Mouse (Mus musculus) stomach, postnatal 0 days (tissue): Measurements from ENCODE around the gene Tbkbp1. TPM values are rescaled to one million over a fixed set of nuclear protein-coding genes. Genes with fewer than 3 reads are reported as not detected.
A peak's percentile ranks its signal among the peaks of the same experiment; 100 is the strongest.

Source experiments
- ATAC-seq: fragments of 200-750 bp; cut with Nextera tagmentation; 2 replicates; pipeline ENCODE4 v1.8.0; 2017; ENCODE audit not compliant: low FRiP score, low TSS enrichment
- DNase-seq: peaks from one replicate; pipeline ENCODE4 v3.0.0-alpha.2; 2016; ENCODE audit warnings: low spot score
- H3K27ac ChIP-seq: fragments of 300-500 bp; sonication (generic); replicated peaks from 2 replicates; pipeline ENCODE4 v1.5.1; 2014; ENCODE audit warnings: mild to moderate bottlenecking, control low read depth
- H3K27me3 ChIP-seq: fragments of 300-500 bp; sonication (generic); 2 replicates; pipeline ENCODE4 v1.6.1; 2014; ENCODE audit warnings: low read length; ENCODE audit not compliant: control insufficient read depth, insufficient read depth
- H3K36me3 ChIP-seq: fragments of 300-500 bp; sonication (generic); 2 replicates; pipeline ENCODE4 v1.6.1; 2014; ENCODE audit warnings: low read length, mixed read lengths; ENCODE audit not compliant: control insufficient read depth, insufficient read depth
- H3K4me1 ChIP-seq: fragments of 300-500 bp; sonication (generic); replicated peaks from 2 replicates; pipeline ENCODE4 v1.6.1; 2014; ENCODE audit warnings: antibody characterized with exemption; ENCODE audit not compliant: control insufficient read depth, insufficient read depth
- H3K4me2 ChIP-seq: fragments of 300-500 bp; sonication (generic); replicated peaks from 2 replicates; pipeline ENCODE4 v1.6.1; 2014; ENCODE audit warnings: low read depth, mild to moderate bottlenecking, control low read depth, moderate library complexity
- H3K4me3 ChIP-seq: fragments of 300-500 bp; sonication (generic); 2 replicates; pipeline ENCODE4 v1.5.1; 2014; ENCODE audit warnings: low read depth, low read length, control low read depth
- H3K9ac ChIP-seq: fragments of 300-500 bp; sonication (generic); 2 replicates; pipeline ENCODE4 v1.6.1; 2014; ENCODE audit warnings: mild to moderate bottlenecking, low read length, control low read depth, mixed read lengths
- H3K9me3 ChIP-seq: fragments of 300-500 bp; sonication (generic); 2 replicates; pipeline ENCODE4 v1.6.1; 2016; ENCODE audit warnings: low read length; ENCODE audit not compliant: control insufficient read depth
- CTCF ChIP-seq: IDR thresholded peaks from 2 replicates; pipeline ENCODE4 v1.5.1; 2016; ENCODE audit warnings: antibody characterized with exemption, low read depth, mild to moderate bottlenecking, moderate library complexity
- EP300 ChIP-seq: optimal IDR thresholded peaks from 2 replicates; pipeline ENCODE3; 2016; ENCODE audit warnings: antibody characterized with exemption
- WGBS: fragments of 180-500 bp; shearing (Covaris S2); extraction: QIAGEN DNeasy Blood & Tissue Kit; methylation state at CpG from one replicate; pipeline ENCODE4 v1.1.7; 2014; 5-methylcytosine and 5-hydroxymethylcytosine counted together
- polyA plus RNA-seq: library from polyadenylated mRNA; unstranded; fragments of >200 nt; fragmentation: Nextera tagmentation; extraction: Ambion mirVana; gene quantifications from 2 replicates; pipeline ENCODE4 v1.2.1, GENCODE M21; 2015

The Tbkbp1 gene
- polyA plus RNA-seq, 1 experiment from 2014 or later: 1.8 TPM

- peak overlapping the region; percentile 96 for H3K27ac ChIP-seq
- peak; percentile 37 for TF ChIP-seq EP300
- 0 out of 2 replicates have a peak, but pooled peaks have one; percentile 33 for TF ChIP-seq CTCF
- peaks cover 9% of the 10 kb centered on the region; the same call in 1 of the 2 replicates for H3K36me3 ChIP-seq
- H3K9me3 ChIP-seq: no peaks in the 10 kb centered on the region
- peak; percentile 77 for ATAC-seq
- DNase-seq: peak; percentile 99
- peak overlapping the region; percentile 83 for H3K9ac ChIP-seq
- peak overlapping the region; percentile 77 for H3K4me2 ChIP-seq
- no peaks in the 10 kb centered on the region for H3K27me3 ChIP-seq
- WGBS: under 1% methylated on average over 43 of the region's 74 CpGs
- H3K4me1 ChIP-seq: no peaks in the 10 kb centered on the region
- peak overlapping the region; percentile 86 for H3K4me3 ChIP-seq
These were observed 35.9 kb upstream of the Tbkbp1 start for GRCm38 (mm10) chr11:97186947-97187763.

- peak overlapping the region; percentile 86; the same call in 1 of the 2 replicates for H3K4me3 ChIP-seq
- H3K4me1 ChIP-seq: no peaks in the 10 kb centered on the region
- peaks cover 17% of the 10 kb centered on the region for H3K36me3 ChIP-seq
- no peak for ATAC-seq
- no peaks in the 10 kb centered on the region for H3K9me3 ChIP-seq
- TF ChIP-seq EP300 (no peak), CTCF (no peak)
- peak overlapping the region; percentile 77 for H3K4me2 ChIP-seq
- no peak overlapping the region for H3K27ac ChIP-seq
- WGBS: 48% methylated on average over 5 of the region's 5 CpGs
- DNase-seq: no peak
- H3K27me3 ChIP-seq: no peaks in the 10 kb centered on the region
- H3K9ac ChIP-seq: no peak overlapping the region
These were observed 34.7 kb upstream of the Tbkbp1 start for GRCm38 (mm10) chr11:97185704-97186614.

GRCm38 (mm10) chr11:97184875-97185274 lies 33.6 kb upstream of the Tbkbp1 start:
- 63% methylated on average over 5 of the region's 5 CpGs for WGBS
- Histone ChIP-seq H3K27me3 (no peaks in the 10 kb centered on the region), H3K36me3 (peaks cover 28% of the 10 kb centered on the region), H3K9ac (no peak overlapping the region), H3K4me3 (no peak overlapping the region), H3K27ac (no peak overlapping the region), H3K4me1 (no peaks in the 10 kb centered on the region), H3K4me2 (no peak overlapping the region), H3K9me3 (no peaks in the 10 kb centered on the region)
- TF ChIP-seq CTCF: no peak
- TF ChIP-seq EP300: no peak
- DNase-seq: peak; percentile 27
- ATAC-seq: no peak

GRCm38 (mm10) chr11:97182446-97182845 lies 31.2 kb upstream of the Tbkbp1 start:
- H3K4me2 ChIP-seq: no peak overlapping the region
- DNase-seq (no peak), ATAC-seq (no peak)
- 68% methylated on average over 3 of the region's 3 CpGs for WGBS
- no peak overlapping the region for H3K27ac ChIP-seq
- TF ChIP-seq EP300 (no peak), CTCF (no peak)
- H3K9ac ChIP-seq: no peak overlapping the region
- H3K27me3 ChIP-seq: no peaks in the 10 kb centered on the region
- H3K4me3 ChIP-seq: no peak overlapping the region
- peaks cover 37% of the 10 kb centered on the region for H3K36me3 ChIP-seq
- no peaks in the 10 kb centered on the region for H3K4me1 ChIP-seq
- no peaks in the 10 kb centered on the region for H3K9me3 ChIP-seq

- no peaks in the 10 kb centered on the region for H3K9me3 ChIP-seq
- no peaks in the 10 kb centered on the region for H3K4me1 ChIP-seq
- DNase-seq (no peak), ATAC-seq (no peak)
- TF ChIP-seq EP300: no peak
- no peak for TF ChIP-seq CTCF
- H3K9ac ChIP-seq: no peak overlapping the region
- no peak overlapping the region for H3K4me3 ChIP-seq
- peaks cover 40% of the 10 kb centered on the region for H3K36me3 ChIP-seq
- WGBS: 77% methylated on average over 5 of the region's 5 CpGs
- H3K27me3 ChIP-seq: no peaks in the 10 kb centered on the region
- H3K4me2 ChIP-seq: no peak overlapping the region
- H3K27ac ChIP-seq: no peak overlapping the region
These were observed 29.8 kb upstream of the Tbkbp1 start for GRCm38 (mm10) chr11:97181061-97181460.
